Mouse (Mus musculus) mouse embryonic stem cell (cell line): ENCODE measurements at regions not wholly inside any gene's neighbourhood (a gene's known extent, or its start where the extent isn't known, plus 50 kb on each side); places are given as distances from the start of the nearest gene placed in this dataset.

Experiments
- in situ Hi-C, 2 experiments: fragments of 300-500 bp; cut with MboI; formaldehyde crosslinking; loops; 1 replicate in 1 of 2; 3 replicates in 1 of 2; pipeline ENCODE4 v1.14.3; 2019 to 2020; ENCODE audit warnings: low sequenced_read_pairs in 2 of 2, low pct_unique_long_range_greater_than_20kb in 1 of 2, mixed read lengths in 1 of 2; ENCODE audit not compliant: unreplicated experiment in 1 of 2

GRCm38 (mm10) chr13:53539797-53540196 is 66.9 kb upstream of the Msx2 start:
- in situ Hi-C loops: no loop called here

- in situ Hi-C loops: no loop called here
Observed at GRCm38 (mm10) chr13:53537937-53538336, 65.1 kb upstream of the Msx2 start.

- in situ Hi-C loops: no loop called here
Observed at GRCm38 (mm10) chr13:53535781-53536425, 63.0 kb upstream of the Msx2 start.

- in situ Hi-C loops: no loop called here
Observed at GRCm38 (mm10) chr13:53533738-53534137, 60.9 kb upstream of the Msx2 start.

GRCm38 (mm10) chr13:53526880-53527279 is 54.0 kb upstream of the Msx2 start:
- in situ Hi-C loops: no loop called here

- in situ Hi-C loops: no loop called here
Observed at GRCm38 (mm10) chr13:53522807-53523206, 49.9 kb upstream of the Msx2 start.
